Mouse (Mus musculus) layer of hippocampus, postnatal 14 days (tissue): ENCODE results near the gene Cd200. TPM values are rescaled to one million over a fixed set of nuclear protein-coding genes. Genes with fewer than 3 reads are reported as not detected.
"Not testable (repeated sequence)": the region's sequence is repeated elsewhere in the genome, so short reads cannot be mapped to it uniquely, and the experiment has no call there.

Experiments
- DNase-seq, 2 experiments: peaks; one replicate each; pipeline ENCODE4 v3.0.0; 2021 to 2022; ENCODE audit warnings: low spot score in 2 of 2, mixed read lengths in 1 of 2
- total RNA-seq, 2 experiments: library from RNA; stranded (reverse); gene quantifications; 2 replicates each; pipeline ENCODE4 v1.2.3; 2021

Gene Cd200
- total RNA-seq, 2 experiments from 2014 or later = 113 to 117 TPM

- no peak for DNase-seq
These were observed 30.5 kb downstream of the Cd200 start for GRCm38 (mm10) chr16:45378147-45378943.

DNA sequence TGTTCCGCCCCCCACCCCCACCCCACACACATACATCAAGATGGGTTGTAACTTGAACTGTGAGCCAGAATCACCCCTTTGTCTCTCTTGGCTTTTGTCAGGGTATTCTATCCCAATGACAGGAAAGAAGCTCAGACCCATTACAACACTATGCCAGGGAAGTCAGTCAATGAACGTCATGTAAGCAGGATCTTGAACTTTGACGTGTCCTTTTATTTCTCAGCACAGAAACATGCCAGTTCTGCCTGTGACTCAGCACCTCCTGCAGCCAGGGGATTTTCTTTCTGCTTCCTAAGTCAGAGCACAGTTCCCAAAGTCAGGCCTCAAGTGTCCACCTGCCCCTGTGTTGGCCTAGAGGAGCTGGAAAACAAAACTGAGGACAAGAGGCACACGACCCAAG lies 31.5 kb downstream of the Cd200 start:
- no peak for DNase-seq

DNA sequence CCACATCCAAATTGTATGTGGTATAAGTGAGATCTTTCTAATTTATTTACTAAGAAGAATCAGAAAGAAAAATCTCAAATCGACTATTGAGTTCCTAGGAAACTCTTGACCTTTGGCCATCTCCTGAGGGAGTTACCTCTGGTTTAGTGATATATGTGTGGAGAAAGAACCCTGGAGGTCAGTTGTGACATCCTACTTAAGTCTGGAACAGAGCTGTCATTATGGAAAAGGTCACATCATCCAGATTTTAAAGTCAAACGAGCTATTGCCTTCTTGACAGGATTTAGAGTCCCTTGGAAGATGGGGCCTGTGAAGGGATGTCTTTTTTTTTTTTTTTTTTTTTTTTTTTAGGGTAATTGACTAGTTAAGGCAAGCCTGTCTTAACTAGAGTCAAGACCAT lies 32.0 kb downstream of the Cd200 start:
- no peak for DNase-seq

- peak in 1 of 2 experiments; percentile 44 for DNase-seq
These were observed 32.6 kb downstream of the Cd200 start for GRCm38 (mm10) chr16:45376294-45376693.

DNA sequence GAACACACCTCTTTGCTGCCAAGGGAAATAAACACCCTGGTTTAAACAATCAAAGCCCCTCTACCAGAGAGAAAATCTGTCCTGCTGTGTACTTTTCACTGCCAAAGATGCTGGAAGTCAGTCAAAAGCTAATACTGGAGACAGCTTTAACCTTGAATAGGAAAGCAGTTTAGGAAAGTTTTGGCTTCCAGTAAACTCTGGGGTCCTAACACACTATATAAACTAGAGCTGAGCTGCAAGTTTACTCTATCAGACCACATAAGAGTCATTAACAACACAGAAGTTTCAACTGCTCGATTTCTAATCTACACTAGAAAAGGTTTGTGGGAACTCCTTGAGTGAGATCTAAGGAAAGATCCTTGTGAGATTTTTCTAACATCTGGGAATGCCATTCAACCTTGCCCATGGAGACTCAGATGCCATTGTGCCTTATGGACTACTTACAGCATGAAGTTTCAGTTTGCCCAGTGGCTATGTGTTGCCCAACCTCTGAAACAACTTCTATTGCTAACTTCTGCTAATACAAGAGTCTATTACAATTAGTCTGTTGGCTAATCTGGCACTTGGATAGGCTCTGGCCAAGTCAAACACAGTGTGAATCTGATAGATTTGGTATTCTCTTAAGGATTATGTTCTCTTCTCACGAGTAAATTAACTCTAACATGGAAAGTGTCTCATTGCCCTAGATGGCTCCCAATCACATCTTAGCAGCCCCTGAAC lies 33.2 kb downstream of the Cd200 start:
- no peak for DNase-seq

DNA sequence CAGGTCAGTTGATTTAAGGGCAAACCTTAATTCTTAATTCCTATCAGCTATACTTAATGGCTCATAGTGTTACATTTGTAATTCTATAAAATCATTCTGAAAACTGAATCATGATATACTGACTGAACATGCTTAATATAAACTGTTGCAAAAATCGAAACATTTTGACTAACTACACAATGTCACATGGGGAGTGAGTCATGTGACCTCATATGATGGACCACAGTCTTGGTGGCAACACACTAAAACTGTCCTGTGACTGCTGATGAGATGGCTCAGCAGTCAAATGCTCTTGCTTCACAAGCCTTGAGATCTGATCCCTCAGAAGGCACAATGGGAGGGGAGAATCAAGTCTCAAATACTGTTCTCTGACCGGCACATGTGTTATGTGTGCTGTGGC lies 34.8 kb downstream of the Cd200 start:
- DNase-seq = no peak

DNA sequence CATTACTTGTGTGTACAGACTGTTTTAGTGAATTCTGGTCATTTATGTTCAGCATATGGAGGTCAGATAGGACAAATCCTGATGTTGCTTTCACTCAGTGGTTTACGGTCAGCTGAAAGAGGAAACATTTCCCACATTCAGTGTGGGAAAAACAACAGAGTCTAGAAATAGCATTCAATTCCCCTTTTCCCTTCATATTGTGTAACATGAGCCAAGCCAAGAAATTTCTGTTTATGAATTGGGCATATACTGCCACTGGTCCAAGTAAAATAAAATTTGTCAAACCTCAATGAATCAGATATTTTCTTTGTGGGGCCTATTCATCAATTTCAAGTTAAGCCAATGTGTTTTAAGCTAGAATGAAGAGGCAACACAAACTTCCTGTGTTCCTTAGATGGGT lies 37.8 kb downstream of the Cd200 start:
- DNase-seq = no peak

GRCm38 (mm10) chr16:45369285-45369965 lies 39.4 kb downstream of the Cd200 start:
- DNase-seq = no peak

DNA sequence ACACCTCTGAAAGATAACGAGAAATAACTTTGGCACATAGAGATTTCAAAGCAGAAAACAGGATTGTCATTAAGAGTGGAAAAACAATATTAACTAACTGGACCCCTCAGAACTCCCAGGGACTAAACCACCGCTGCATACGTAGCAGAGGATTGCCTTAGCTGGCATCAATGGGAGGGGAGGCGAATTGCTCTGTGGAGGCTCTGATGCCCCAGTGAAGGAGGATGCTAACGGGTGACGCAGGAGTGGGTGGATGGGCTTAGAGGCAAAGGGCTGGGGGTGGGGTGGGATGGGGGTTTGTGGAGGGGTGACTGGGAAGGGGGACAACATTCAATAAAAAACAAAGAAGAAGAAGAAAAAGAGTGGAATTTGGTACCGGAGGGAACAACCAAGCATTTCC lies 42.7 kb downstream of the Cd200 start:
- DNase-seq = no peak

- DNase-seq = no peak
These were observed 43.5 kb downstream of the Cd200 start for GRCm38 (mm10) chr16:45365353-45365752.

- no peak for DNase-seq
These were observed 44.2 kb downstream of the Cd200 start for GRCm38 (mm10) chr16:45364627-45365026.

DNA sequence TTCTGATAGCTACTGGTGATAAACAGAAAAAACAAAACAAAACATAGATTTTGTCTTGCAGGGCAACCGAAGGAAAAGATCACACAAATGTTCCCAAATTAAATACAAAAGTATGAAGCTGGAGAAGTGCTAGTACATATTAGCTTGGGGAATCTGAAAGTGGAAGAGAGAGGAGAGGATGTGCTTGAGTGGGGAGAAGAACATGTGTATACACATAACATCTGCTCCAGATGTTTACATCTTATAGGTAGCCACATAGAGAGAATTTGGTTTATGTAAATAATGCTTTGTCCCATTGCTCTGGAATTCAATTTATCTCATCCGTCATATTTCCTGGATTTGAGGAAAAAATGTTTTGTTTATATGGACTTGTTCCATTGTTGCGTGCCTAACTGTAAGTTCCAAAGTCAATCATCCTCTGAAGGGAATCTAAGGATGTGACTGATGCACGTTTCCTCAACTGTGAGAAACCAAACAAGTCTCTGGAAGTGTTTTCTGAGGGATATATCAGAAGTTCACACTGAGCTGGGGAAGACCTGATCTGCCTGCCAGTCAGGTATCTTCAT lies 45.3 kb downstream of the Cd200 start:
- no peak for DNase-seq

GRCm38 (mm10) chr16:45361450-45361849 lies 47.4 kb downstream of the Cd200 start:
- no peak for DNase-seq

GRCm38 (mm10) chr16:45358441-45358840 lies 50.4 kb downstream of the Cd200 start:
- not testable (repeated sequence) for DNase-seq

DNA sequence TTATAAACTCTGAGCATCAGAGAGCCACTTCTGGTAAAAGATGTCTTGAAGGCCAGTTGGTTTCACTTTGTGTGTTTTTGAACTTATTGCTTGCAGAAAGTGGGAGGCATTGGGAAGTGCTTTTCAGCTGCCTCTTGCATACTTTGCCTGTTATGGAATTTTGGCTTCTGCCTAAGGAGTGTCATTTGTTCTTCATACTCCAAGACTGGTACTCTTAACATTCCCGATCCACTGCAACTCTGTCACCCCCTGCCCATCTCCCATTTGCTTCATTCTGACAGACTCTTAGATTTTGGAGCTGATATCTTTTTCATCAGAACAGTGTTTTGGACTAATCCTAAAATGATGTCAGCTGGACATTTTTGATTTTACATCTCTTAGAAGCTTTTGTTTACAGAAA lies 51.7 kb downstream of the Cd200 start:
- no peak for DNase-seq

GRCm38 (mm10) chr16:45352875-45353274 lies 56.0 kb downstream of the Cd200 start:
- no peak for DNase-seq

DNA sequence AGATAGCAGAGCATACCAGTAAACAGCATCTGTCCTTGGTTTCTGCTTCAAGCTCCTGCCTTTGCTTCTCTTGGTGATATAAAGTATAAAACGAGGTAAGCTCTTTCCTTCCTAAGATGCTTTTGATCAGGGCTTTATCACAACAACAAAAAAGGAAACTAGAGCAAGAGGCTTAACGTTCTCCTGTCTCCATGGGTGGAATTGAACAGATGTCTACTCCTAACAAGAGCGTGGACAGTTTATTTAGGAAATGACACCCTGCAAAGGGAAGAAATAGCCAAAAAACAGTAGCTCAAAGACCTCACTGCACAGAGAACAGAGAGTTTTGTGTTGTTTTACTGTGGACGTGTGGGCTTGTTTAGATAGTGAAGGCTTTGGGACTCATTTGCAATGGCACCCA lies 58.1 kb downstream of the Cd200 start:
- no peak for DNase-seq

GRCm38 (mm10) chr16:45349523-45350298 lies 59.1 kb downstream of the Cd200 start:
- no peak for DNase-seq

- not testable (repeated sequence) for DNase-seq
These were observed 60.6 kb downstream of the Cd200 start for GRCm38 (mm10) chr16:45348238-45348637.

DNA sequence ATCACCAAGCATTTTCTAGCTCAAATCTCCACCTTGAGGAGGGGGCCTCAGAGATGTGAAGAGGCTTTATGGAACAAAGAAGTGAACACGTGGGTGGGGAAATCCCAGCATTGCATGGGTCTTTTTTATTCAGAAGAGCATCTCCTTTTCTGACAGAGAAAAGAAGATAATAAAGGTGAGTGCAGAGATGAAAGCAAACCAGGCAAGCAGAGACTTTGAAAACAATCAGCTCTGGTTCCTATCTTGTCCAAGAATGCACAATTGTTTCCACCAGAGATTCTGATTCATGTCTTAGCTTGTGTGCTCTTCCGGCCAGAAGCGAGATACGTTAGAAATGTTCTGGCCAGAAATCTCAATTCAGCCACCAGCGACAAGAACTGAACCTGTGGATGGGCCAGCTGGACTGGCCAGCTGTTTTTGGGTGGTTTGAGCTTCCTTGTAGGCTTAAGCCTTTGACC lies 61.9 kb downstream of the Cd200 start:
- no peak for DNase-seq

- DNase-seq = no peak
These were observed 62.5 kb downstream of the Cd200 start for GRCm38 (mm10) chr16:45346367-45346766.
